Mouse (Mus musculus) hindbrain, postnatal 0 days (tissue): ENCODE measurements around the gene Cflar. TPM values are rescaled to one million over a fixed set of nuclear protein-coding genes. Genes with fewer than 3 reads are reported as not detected.

Source experiments
- ATAC-seq: fragments of 200-750 bp; cut with Nextera tagmentation; 2 replicates; pipeline ENCODE4 v1.8.0; 2017; ENCODE audit warnings: mild to moderate bottlenecking, moderate TSS enrichment, moderate library complexity
- DNase-seq: peaks from one replicate; pipeline ENCODE4 v3.0.0-alpha.2; 2015; ENCODE audit warnings: low spot score
- H3K27ac ChIP-seq: fragments of 300-500 bp; sonication (generic); 2 replicates; pipeline ENCODE4 v1.5.1; 2014; ENCODE audit warnings: mild to moderate bottlenecking
- H3K27me3 ChIP-seq: fragments of 300-500 bp; sonication (generic); 2 replicates; pipeline ENCODE4 v1.6.1; 2014; ENCODE audit warnings: low read length, mixed read lengths; ENCODE audit not compliant: insufficient read depth
- H3K36me3 ChIP-seq: fragments of 300-500 bp; sonication (generic); 2 replicates; pipeline ENCODE4 v1.6.1; 2014; ENCODE audit warnings: low read length, mixed read lengths; ENCODE audit not compliant: insufficient read depth
- H3K4me1 ChIP-seq: fragments of 300-500 bp; sonication (generic); 2 replicates; pipeline ENCODE4 v1.6.1; 2014; ENCODE audit warnings: antibody characterized with exemption, low read length, mixed read lengths; ENCODE audit not compliant: insufficient read depth
- H3K4me2 ChIP-seq: fragments of 300-500 bp; sonication (generic); 2 replicates; pipeline ENCODE4 v1.6.1; 2014; ENCODE audit warnings: low read depth, mild to moderate bottlenecking, low read length, moderate library complexity, mixed read lengths
- H3K4me3 ChIP-seq: fragments of 300-500 bp; sonication (generic); 2 replicates; pipeline ENCODE4 v1.5.1; 2014; ENCODE audit warnings: low read length
- H3K9ac ChIP-seq: fragments of 300-500 bp; sonication (generic); replicated peaks from 2 replicates; pipeline ENCODE4 v1.6.1; 2014; ENCODE audit warnings: mild to moderate bottlenecking, low read length, moderate library complexity, mixed read lengths
- H3K9me3 ChIP-seq: fragments of 300-500 bp; sonication (generic); 2 replicates; pipeline ENCODE4 v1.6.1; 2016; ENCODE audit warnings: low read length, mixed read lengths
- CTCF ChIP-seq: IDR thresholded peaks from 2 replicates; pipeline ENCODE4 v1.5.1; 2016; ENCODE audit warnings: antibody characterized with exemption, control low read depth, low read depth
- WGBS: fragments of 180-500 bp; shearing (Covaris S2); extraction: QIAGEN DNeasy Blood & Tissue Kit; methylation state at CpG from one replicate; pipeline ENCODE4 v1.1.7; 2014; 5-methylcytosine and 5-hydroxymethylcytosine counted together
- polyA plus RNA-seq: library from polyadenylated mRNA; unstranded; fragments of >200 nt; fragmentation: Nextera tagmentation; extraction: Ambion mirVana; gene quantifications from 2 replicates; pipeline ENCODE4 v1.2.1, GENCODE M21; 2015
- total RNA-seq: library from RNA; depleted of rRNA; stranded (reverse); fragments of >200 nt; gene quantifications from 2 replicates; pipeline ENCODE4 v1.2.3, GENCODE M21; 2014

Gene Cflar
- total and polyA plus RNA-seq, 2 experiments from 2014 or later: 22.4 to 24.4 TPM

- Histone ChIP-seq H3K36me3 (no peaks in the 10 kb centered on the region), H3K27ac (no peak overlapping the region), H3K9me3 (no peaks in the 10 kb centered on the region), H3K9ac (no peak overlapping the region), H3K4me1 (no peaks in the 10 kb centered on the region), H3K4me3 (no peak overlapping the region), H3K4me2 (no peak overlapping the region), H3K27me3 (no peaks in the 10 kb centered on the region)
- TF ChIP-seq CTCF: no peak
- no peak for DNase-seq
- 94% methylated on average over 4 of the region's 4 CpGs for WGBS
- ATAC-seq: no peak
These were observed 5.5 kb downstream of the Cflar start for GRCm38 (mm10) chr1:58716883-58717220.

- DNase-seq (no peak), ATAC-seq (no peak)
- Histone ChIP-seq H3K9me3 (no peaks in the 10 kb centered on the region), H3K27me3 (no peaks in the 10 kb centered on the region), H3K9ac (no peak overlapping the region), H3K4me2 (no peak overlapping the region), H3K27ac (no peak overlapping the region), H3K36me3 (no peaks in the 10 kb centered on the region), H3K4me1 (no peaks in the 10 kb centered on the region), H3K4me3 (no peak overlapping the region)
- WGBS: 93% methylated on average over 8 of the region's 8 CpGs
- TF ChIP-seq CTCF: no peak
These were observed 6.4 kb downstream of the Cflar start for GRCm38 (mm10) chr1:58717589-58718270.

- Histone ChIP-seq H3K4me3 (no peak overlapping the region), H3K27ac (no peak overlapping the region), H3K36me3 (no peaks in the 10 kb centered on the region), H3K9ac (no peak overlapping the region), H3K4me1 (no peaks in the 10 kb centered on the region), H3K4me2 (no peak overlapping the region), H3K27me3 (no peaks in the 10 kb centered on the region), H3K9me3 (no peaks in the 10 kb centered on the region)
- ATAC-seq: no peak
- TF ChIP-seq CTCF: no peak
- DNase-seq: no peak
- 84% methylated on average over 7 of the region's 7 CpGs for WGBS
These were observed 8.1 kb downstream of the Cflar start for GRCm38 (mm10) chr1:58719356-58719945.

- WGBS: 93% methylated on average over 8 of the region's 8 CpGs
- no peak overlapping the region for H3K4me2 ChIP-seq
- H3K9ac ChIP-seq: no peak overlapping the region
- DNase-seq: no peak
- no peak overlapping the region for H3K4me3 ChIP-seq
- no peak for ATAC-seq
- no peaks in the 10 kb centered on the region for H3K27me3 ChIP-seq
- no peaks in the 10 kb centered on the region for H3K9me3 ChIP-seq
- no peaks in the 10 kb centered on the region for H3K4me1 ChIP-seq
- TF ChIP-seq CTCF: no peak
- no peak overlapping the region for H3K27ac ChIP-seq
- no peaks in the 10 kb centered on the region for H3K36me3 ChIP-seq
These were observed 8.8 kb downstream of the Cflar start for GRCm38 (mm10) chr1:58720090-58720489.

- Histone ChIP-seq H3K36me3 (no peaks in the 10 kb centered on the region), H3K9ac (no peak overlapping the region), H3K4me1 (no peaks in the 10 kb centered on the region), H3K27ac (no peak overlapping the region), H3K4me3 (no peak overlapping the region), H3K4me2 (no peak overlapping the region), H3K27me3 (no peaks in the 10 kb centered on the region), H3K9me3 (no peaks in the 10 kb centered on the region)
- 85% methylated on average over 4 of the region's 4 CpGs for WGBS
- no peak for DNase-seq
- no peak for TF ChIP-seq CTCF
- ATAC-seq: no peak
These were observed 9.7 kb downstream of the Cflar start for GRCm38 (mm10) chr1:58720988-58721387.

- H3K36me3 ChIP-seq: no peaks in the 10 kb centered on the region
- no peak for ATAC-seq
- 86% methylated on average over 11 of the region's 11 CpGs for WGBS
These were observed 11.0 kb downstream of the Cflar start for GRCm38 (mm10) chr1:58722115-58722938.

More at GRCm38 (mm10) chr1:58722115-58722938, 11.0 kb downstream of the Cflar start:
- Histone ChIP-seq H3K4me3 (no peak overlapping the region), H3K9ac (no peak overlapping the region), H3K4me1 (no peaks in the 10 kb centered on the region), H3K9me3 (no peaks in the 10 kb centered on the region), H3K27me3 (no peaks in the 10 kb centered on the region), H3K4me2 (no peak overlapping the region), H3K27ac (no peak overlapping the region)
- no peak for TF ChIP-seq CTCF
- no peak for DNase-seq
